Mouse (Mus musculus) left cerebral cortex, postnatal 14 days (tissue): Measurements from ENCODE around the gene Rack1. TPM values are rescaled to one million over a fixed set of nuclear protein-coding genes. Genes with fewer than 3 reads are reported as not detected.
"Not testable (repeated sequence)": the region's sequence is repeated elsewhere in the genome, so short reads cannot be mapped to it uniquely, and the experiment has no call there.

Source experiments
- DNase-seq, 2 experiments: peaks; one replicate each; pipeline ENCODE4 v3.0.0; 2021 to 2022; ENCODE audit warnings: low spot score in 2 of 2, mixed read lengths in 1 of 2
- intact Hi-C: fragments of 180-260 bp; cut with DNase I; formaldehyde crosslinking; loops from one replicate; pipeline ENCODE4 v1.15.1; 2025
- total RNA-seq, 2 experiments: library from RNA; stranded (reverse); gene quantifications; 2 replicates each; pipeline ENCODE4 v1.2.3; 2021

The Rack1 gene
- total RNA-seq, 2 experiments from 2014 or later, result 252 to 259 TPM

DNA sequence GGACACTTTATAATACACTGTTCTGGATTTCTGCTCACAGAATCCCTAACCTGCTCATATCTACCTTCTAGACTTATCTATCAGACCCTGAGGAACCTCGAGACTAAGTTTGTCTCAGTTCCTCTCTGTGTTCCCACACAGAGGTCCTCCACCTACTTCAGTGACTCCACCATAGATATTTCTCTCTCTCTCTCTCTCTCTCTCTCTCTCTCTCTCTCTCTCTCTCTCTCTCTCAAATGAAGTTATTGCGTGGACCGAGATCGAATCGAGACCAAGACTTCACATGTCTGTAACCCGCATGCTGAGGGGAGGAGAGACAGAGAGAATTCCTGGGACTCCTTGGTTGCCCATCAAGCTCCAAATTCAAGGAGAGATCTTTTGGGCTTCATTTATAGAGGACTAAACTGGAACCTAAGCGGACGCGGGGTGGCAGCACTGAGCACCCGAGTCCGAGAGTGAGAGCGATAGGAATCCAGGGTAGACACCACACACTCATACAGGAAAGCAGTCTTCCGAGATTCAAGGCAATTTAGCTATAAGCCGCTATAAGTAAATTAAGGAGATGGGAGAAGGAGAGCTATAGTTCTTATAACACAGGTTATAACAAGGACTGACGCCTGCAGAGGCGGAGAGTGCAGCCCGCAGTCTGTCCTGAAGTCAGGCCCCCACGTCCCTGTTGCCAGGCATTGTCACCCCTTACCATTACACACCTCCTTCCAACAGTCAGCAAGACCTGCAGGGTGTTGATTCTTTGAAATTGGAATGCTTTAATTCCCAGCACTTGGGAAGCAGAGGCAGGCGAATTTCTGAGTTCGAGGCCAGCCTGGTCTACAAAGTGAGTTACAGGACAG, 9.9 kb upstream of the Rack1 start:
- intact Hi-C loops, result loop anchor here (2.0 to 5.0 kb wide), 2 partner anchors 69 to 312 kb away; no protein-coding TSS in a partner anchor

DNA sequence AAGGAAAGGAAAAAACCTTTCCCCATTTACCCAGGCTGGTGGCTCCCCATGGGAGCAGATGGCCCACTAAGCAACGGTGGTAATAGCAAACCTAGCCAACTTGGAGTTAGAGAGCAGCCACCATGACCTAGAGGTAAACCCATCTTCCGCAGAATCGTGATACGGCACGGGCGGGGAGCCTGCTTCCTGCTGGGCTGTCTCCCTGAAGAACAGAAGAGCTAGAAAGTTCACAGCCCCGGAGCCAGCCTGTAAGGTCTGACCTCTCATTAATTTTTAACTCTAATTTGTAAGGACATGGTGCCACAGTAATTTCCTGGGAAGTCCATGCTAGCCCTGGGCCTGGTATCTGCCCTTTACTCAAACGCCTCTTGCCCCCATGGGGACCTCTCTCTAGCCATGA, 9.2 kb upstream of the Rack1 start:
- intact Hi-C loops, result loop anchor here (2.0 to 5.0 kb wide), 2 partner anchors 68 to 311 kb away; no protein-coding TSS in a partner anchor
- DNase-seq, result no peak

More for the DNA sequence above, 9.9 kb upstream of the Rack1 start:
- peak; percentile 89 to 90 for DNase-seq

DNA sequence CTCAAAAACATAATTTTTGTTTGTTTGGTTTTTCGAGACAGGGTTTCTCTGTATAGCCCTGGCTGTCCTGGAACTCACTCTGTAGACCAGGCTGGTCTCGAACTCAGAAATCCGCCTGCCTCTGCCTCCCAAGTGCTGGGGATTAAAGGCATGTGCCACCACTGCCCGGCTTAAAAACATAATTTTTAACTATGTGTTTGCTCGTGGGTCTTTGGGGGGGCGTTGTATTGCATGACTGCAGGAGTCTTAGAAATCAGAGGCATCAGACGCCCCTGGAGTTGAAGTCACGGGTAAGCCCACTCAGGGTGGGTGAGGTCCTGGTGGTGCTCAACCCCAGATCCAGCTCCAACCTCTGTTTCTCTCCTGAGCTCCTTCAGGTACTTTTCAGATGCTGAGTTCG, 8.2 kb upstream of the Rack1 start:
- intact Hi-C loops, result loop anchor here (2.0 to 5.0 kb wide), 2 partner anchors 67 to 310 kb away; no protein-coding TSS in a partner anchor

DNA sequence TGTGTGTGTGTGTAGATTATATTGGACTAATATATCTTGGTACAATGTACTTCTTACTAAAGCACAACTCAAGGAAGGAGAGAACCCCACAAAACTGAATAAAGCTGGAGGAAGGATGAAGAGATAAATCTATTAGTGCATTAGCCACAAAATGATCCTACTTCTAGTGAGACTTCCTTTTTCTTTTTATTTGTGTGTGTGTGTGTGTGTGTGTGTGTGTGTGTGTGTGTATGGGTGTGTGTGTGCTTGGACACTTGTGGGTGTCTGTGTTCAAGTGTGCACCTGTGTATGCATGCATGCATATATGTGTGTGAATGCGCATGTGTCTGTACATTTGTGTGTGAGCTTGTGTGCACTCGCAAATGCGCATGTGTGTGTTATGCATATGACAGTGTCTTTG, 6.9 kb upstream of the Rack1 start:
- DNase-seq, result no peak
- intact Hi-C loops, result loop anchor here (5.0 kb wide), 1 partner anchor 309 kb away; no protein-coding TSS in a partner anchor

More for the DNA sequence above, 8.2 kb upstream of the Rack1 start:
- not testable (repeated sequence) for DNase-seq

DNA sequence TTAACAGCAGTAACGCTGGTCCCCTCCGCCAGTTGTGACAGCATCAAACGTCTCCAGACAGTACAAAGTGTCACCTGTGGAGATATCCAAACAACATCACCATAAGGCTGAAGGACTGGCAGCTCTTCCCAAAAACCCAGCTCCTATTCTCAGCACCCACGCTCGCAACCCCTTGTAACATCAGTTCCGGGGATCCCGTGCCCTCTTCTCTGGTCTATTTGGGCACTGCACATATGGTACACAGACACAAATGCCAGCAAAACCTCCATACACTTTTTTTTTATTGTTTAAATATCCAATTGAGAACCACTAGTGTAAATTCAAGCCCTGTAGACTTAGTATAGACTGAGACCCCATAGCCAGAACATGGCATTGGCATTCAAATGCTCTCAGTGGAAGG, 4.9 kb upstream of the Rack1 start:
- intact Hi-C loops, result no loop called here

DNA sequence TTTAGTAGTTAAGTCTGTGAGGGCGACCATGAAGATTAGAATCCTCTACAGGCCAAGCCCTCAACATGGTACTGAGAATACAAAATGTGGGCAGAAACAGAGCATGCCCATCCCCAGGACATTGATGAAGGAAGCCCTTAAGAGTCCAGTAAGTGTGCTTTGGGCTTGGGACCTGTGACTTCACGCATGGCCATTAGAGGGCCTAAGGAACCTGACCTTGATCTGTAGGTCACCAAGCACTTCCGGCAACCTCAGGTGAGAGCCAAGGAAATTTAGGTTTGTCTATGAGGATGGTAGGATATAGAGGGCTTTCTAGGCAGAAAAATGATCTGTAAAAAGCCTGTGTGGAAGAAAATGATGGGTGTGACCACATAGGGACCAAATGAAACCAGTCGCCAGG, 3.8 kb upstream of the Rack1 start:
- DNase-seq, result no peak

More for the DNA sequence above, 4.9 kb upstream of the Rack1 start:
- DNase-seq, result no peak

DNA sequence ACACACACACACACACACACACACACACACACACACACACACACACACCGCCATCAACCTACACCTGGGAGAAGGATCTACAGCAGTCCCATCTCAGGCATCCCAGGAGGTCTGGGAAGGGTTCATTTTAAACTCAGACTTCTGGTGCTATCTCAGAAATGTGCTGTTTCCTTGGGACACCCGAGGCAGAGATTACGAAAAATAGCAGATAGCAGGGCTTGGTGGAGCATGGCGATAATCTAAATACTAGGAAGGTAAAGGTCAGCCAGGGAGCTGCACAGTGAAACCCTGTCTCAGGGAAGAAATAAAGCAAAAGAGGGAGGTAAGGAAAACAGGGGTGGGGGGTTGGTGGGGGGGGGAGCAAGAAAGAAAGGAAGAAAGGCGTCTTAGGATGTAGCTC, 2.8 kb upstream of the Rack1 start:
- intact Hi-C loops, result no loop called here
- DNase-seq, result no peak

More for the DNA sequence above, 3.8 kb upstream of the Rack1 start:
- intact Hi-C loops, result no loop called here

DNA sequence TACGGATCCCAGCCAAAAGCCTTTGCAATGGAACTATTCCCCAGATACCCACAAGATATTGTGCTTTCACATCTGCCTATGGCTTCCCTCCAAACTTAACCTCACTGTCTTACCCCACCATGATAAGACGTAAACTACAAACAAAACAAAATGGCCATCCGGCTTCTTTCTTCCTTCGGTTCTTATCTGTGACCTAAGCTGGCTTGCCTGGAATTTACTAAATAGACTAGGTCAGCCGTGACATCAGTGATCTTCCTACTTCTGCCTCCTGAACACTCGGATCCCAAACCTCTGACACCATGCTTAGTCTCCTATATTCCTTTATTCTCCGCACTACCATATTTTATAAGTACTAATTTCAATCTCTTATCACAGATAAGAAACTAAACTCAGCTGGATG, 1.8 kb upstream of the Rack1 start:
- no peak for DNase-seq
- intact Hi-C loops, result no loop called here

DNA sequence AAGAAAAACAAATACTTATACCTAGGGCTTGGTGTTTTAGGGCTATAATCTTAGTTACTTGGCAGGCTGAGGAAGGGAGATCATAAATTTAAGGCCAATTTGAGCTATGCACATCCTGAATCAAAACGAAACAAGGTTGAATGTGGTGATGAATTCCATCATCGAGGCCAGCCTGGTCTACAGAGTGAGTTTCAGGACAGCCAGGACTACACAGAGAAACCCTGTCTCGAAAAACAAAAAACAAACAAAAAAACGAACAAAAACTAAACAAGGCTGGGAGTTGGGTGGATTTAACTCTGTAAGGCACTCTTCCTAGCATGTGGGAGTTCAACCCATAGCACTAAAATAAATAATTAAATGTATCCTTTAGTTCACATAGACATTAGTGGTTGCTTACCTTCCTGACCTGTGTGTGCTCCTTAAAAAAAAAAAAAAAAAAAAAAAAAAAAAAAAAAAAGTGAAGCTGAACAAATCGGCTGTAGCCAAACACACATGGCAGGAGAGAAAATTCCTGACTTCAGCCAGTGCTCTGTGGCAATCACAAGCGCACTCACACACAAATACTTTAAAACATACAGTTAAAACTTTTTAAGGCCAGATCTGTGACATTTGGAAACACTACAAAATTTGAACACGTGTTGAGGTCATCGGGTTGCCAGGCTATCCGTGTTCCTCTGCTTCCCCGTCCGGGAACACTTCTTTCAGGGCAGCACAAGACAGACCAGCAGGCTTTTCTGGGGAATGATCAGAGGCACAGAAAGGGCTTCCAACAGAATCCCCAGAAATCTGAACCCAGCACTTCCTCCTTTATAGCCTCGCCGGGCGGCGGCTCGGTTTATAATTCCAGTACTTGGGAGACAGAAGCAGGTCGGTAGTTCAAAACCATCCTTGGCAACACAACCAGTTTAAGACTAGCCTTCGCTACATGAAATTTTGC, 880 bp upstream of the Rack1 start:
- no peak for DNase-seq
- intact Hi-C loops, result no loop called here

DNA sequence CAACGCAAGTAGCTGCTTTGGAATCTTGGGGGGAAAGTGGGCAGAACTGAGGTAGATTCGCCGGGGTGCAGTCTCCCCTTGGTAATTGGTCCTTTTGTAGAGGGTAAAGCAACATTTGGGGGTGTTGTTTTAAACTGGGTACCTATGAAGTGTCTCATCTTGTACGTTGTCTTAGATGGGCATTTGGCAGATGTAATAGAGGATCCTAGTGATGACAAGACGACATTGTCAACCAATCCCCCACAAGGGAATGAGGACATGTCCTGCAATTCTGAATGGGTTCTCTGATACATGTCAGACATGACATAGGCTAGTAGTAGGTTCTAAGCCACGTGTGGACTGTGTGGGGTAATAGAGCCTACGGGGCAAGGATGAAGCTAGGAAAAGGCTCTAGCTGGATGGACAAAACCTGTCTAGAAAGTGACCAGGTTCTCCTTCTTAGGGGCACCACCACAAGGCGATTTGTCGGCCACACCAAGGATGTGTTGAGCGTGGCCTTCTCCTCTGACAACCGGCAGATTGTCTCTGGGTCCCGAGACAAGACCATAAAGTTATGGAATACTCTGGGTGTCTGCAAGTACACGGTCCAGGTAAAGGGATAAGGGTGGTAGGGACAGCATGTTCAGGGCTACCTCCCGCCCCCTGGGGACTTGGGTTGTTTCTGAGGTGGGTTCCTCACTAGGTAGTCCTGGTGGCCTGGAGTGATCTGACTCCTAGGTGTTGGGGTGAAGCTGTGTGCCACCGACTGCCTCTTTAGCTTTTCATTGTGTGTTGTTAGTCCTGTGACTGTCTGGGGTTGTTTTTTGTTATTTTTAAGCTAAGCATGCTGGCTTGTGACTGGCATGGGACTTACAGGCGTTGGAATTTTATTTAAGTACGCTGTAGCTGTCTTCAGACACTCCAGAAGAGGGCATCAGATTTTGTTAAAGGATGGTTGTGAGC, 2.0 kb downstream of the Rack1 start:
- intact Hi-C loops, result no loop called here
- no peak for DNase-seq

DNA sequence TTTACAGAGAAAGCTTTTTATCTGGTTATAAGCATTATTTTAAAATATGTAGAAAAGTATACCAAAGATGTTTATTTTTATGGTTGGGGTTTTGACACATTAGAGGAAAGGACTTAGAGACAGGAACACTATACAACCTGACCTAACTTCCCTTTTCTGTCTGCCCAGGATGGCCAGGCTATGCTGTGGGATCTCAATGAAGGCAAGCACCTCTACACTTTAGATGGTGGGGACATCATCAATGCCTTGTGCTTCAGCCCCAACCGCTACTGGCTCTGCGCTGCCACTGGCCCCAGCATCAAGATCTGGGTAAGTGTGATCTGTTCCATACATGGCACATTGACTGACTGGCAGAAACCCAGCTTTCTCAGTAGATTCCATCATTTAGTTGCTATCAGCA, 3.9 kb downstream of the Rack1 start:
- intact Hi-C loops, result no loop called here
- no peak for DNase-seq

DNA sequence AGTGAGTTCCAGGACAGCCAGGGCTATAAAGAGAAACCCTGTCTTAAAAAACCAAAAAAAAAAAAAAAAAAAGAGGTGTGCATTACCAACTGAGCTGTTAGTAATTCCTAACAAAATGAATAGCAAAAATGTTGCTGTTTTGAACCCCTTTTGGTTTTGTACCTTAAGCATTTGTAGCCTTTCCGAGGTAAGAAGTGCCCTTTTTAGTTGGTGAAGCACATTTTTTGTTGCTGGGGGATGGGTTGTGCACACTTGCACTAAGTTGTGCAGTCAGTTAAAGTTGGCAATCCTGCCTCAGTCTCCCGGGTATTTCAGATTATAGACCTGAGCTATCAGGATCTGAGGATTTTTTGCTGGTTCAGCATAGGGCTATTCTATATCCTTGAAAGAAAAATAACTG, 4.8 kb downstream of the Rack1 start:
- DNase-seq, result no peak
- intact Hi-C loops, result no loop called here

DNA sequence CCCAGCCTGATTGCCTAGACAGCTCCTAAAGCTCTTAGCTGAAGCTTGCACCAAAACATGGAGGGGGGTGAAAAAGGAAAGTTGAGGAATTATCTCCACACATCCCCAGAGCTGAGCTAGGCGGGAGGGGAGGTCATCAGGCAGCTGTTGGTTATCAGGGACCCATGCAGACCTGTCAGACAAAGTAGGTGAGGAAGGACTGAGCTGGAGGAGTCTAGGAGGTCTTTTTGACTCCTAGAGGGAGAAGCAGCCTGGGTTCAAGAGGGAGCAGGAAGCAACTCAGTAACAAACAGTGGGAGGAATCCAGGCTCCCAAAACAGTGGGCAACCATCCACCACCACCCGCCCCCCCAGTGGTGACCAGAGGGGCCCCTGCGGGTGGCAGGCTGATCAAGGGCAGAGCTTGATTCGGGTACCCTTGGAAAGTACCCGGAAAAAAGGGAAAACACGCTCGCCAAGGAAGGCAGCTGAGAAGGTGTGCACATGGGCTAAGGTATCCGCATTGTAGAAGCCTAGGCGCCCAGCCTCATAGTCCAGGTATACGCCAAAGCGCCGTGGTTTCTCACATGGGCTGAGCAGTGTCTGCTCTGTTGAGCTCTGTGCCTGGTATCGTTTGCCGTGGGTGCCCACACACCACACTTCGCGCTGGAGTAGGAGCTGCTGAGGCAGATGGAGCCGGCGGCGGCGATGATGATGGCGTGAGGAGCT, 6.9 kb downstream of the Rack1 start:
- peak in 1 of 2 experiments; percentile 50 for DNase-seq
- intact Hi-C loops, result no loop called here

DNA sequence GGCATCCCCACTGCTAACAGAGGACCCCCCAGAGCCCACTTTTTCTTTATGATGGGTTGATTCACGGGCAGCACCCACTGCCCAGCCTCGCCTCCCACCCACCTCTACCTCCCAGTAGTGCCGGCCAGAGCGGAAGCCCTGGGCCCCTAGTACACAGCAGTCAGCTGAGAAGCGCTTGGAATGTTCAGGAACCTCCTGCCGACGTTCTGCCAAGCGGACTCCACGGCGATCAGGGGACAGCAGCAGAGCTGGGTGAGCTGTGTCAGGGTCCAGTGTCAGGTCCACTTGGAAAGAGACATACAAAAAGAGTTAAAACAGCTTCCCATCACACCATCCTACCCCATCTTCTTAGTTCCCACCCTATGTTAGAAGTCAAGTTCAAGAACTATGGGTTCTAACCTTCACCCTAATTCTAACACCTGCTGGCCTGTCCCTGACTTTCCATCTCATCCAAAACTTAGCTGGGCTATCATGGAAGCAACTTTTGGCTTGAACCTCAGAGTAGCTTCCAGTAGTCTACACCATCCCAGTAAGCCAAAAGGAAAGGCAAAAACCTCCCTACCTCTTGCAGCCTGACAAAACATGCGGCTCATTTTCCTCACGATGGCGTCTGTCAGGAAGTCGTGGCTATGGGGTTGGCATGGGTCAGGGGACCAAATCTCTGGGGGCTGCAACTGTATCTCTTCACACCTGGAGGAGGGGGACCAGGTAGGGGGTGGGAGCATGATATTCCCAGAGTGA, 7.6 kb downstream of the Rack1 start:
- no peak for DNase-seq
- intact Hi-C loops, result no loop called here

DNA sequence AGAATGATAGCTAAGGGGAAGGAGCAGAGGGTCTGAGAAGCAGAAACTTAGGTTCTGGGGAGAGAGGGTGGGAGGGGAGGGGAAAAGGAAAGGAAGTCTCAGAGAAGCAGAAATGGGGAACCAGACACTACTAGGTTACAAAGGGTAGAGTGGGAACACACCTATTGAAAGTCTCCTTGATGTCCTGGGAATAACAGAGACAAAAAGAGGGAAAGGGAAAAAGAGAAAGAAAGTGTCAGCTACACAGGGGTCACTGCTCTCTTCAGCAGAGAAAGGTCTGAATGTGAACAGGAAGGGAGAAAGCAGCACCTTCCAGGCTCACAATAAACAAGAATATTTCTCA, 8.1 kb downstream of the Rack1 start:
- no peak for DNase-seq
- intact Hi-C loops, result no loop called here

DNA sequence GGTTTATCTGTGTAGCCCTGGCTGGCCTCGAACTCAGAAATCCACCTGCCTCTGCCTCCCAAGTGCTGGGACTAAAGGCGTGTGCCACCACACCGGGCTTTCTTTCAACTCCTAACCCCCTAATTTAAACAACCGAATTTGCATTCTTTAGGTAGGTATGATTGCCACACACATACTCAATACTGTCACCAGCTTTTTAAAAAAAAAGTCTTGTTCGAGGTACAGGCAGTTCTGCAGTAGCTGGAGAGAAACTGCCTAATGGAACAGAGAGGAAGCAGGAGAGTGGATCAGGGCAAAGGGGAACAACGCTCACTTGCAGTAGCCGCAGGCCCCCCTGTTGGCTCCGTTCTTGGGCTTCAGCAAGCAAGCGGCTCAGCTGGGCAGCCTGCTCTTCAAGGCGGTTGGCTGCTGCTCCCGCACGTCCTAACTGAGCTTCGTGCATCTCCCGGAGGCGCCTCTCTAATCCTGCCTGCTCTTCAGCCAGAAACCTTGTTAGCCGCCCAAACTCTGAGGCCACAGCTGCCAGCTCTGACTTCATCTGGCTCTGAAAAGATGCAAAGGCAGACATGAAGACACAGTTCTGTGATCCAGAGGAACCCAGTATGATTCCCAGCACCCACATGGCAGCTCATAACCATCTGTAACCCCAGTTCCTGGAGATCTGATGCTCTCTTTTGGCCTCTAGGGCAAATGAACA, 8.8 kb downstream of the Rack1 start:
- no peak for DNase-seq
- intact Hi-C loops, result no loop called here

DNA sequence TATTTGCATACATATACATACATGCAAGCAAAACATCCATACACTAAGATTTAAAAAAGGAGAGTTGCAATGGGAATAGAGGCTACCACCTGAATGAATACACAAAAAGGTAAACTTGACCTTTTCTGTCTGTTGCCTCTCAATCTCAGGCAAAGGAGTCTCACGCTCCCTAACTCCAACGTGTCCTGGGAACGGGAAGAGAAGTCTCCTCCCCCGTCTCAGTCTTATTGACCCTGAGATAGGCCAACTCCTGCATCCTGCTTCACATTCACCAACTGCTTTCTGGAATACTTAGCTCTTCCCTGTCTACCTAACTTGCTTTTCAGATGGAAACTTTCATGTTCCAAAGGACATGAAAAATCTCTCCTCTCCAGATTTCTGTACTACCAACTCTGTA, 9.3 kb downstream of the Rack1 start:
- intact Hi-C loops, result no loop called here
- no peak for DNase-seq
